Mouse (Mus musculus) forebrain, embryonic 13.5 days (tissue): ENCODE measurements around the gene Dvl2. TPM values are rescaled to one million over a fixed set of nuclear protein-coding genes. Genes with fewer than 3 reads are reported as not detected.
"Not testable (repeated sequence)": the region's sequence is repeated elsewhere in the genome, so short reads cannot be mapped to it uniquely, and the experiment has no call there.

Experiments
- ATAC-seq: fragments of 200-750 bp; cut with Nextera tagmentation; 2 replicates; pipeline ENCODE4 v1.8.0; 2017
- H3K27ac ChIP-seq: fragments of 300-500 bp; sonication (generic); 2 replicates; pipeline ENCODE4 v1.5.1; 2015; ENCODE audit warnings: inconsistent platforms, mild to moderate bottlenecking, moderate library complexity
- H3K27me3 ChIP-seq: fragments of 300-500 bp; sonication (generic); 2 replicates; pipeline ENCODE4 v1.6.1; 2015; ENCODE audit warnings: mild to moderate bottlenecking, inconsistent platforms
- H3K36me3 ChIP-seq: fragments of 300-500 bp; sonication (generic); 2 replicates; pipeline ENCODE4 v1.6.1; 2015; ENCODE audit warnings: mild to moderate bottlenecking, inconsistent platforms; ENCODE audit not compliant: poor library complexity, severe bottlenecking
- H3K4me1 ChIP-seq: fragments of 300-500 bp; sonication (generic); 2 replicates; pipeline ENCODE4 v1.6.1; 2015; ENCODE audit warnings: inconsistent platforms
- H3K4me2 ChIP-seq: fragments of 300-500 bp; sonication (generic); 2 replicates; pipeline ENCODE4 v1.6.1; 2015; ENCODE audit warnings: inconsistent platforms, mild to moderate bottlenecking, moderate library complexity
- H3K4me3 ChIP-seq: fragments of 300-500 bp; sonication (generic); 2 replicates; pipeline ENCODE4 v1.5.1; 2015; ENCODE audit warnings: mild to moderate bottlenecking, inconsistent platforms
- H3K9ac ChIP-seq: fragments of 300-500 bp; sonication (generic); 2 replicates; pipeline ENCODE4 v1.6.1; 2015; ENCODE audit warnings: mild to moderate bottlenecking, inconsistent platforms
- H3K9me3 ChIP-seq: fragments of 300-500 bp; sonication (generic); replicated peaks from 2 replicates; pipeline ENCODE4 v1.6.1; 2016; ENCODE audit warnings: inconsistent platforms
- WGBS: fragments of 180-500 bp; shearing (Covaris S2); methylation state at CpG from one replicate; pipeline ENCODE4 v1.1.7; 2015; 5-methylcytosine and 5-hydroxymethylcytosine counted together
- polyA plus RNA-seq: library from polyadenylated mRNA; unstranded; fragments of >200 nt; fragmentation: Nextera tagmentation; extraction: Ambion mirVana; gene quantifications from 2 replicates; pipeline ENCODE4 v1.2.1, GENCODE M21; 2015

The Dvl2 gene
- polyA plus RNA-seq: 31.8 and 35.4 TPM in 2 replicates

- WGBS: under 1% methylated on average over 48 of the region's 48 CpGs
- peak; percentile 67 for ATAC-seq
- peaks cover 53% of the 10 kb centered on the region for H3K4me1 ChIP-seq
- H3K4me3 ChIP-seq: peak within 1 kb of the TSS; percentile 69
- peak within 1 kb of the TSS; percentile 86 for H3K9ac ChIP-seq
- H3K27ac ChIP-seq: peak within 1 kb of the TSS; percentile 95
- peaks cover 38% of the 10 kb centered on the region for H3K36me3 ChIP-seq
- H3K27me3 ChIP-seq: no peaks in the 10 kb centered on the region
- peak within 1 kb of the TSS; percentile 88 for H3K4me2 ChIP-seq
- H3K9me3 ChIP-seq: no peaks in the 10 kb centered on the region
Observed at GRCm38 (mm10) chr11:70000396-70000898, at the start of gene Dvl2. Gene Dvl2, plus strand, starts transcription at chr11:70000595.

GRCm38 (mm10) chr11:69950807-69951459 lies 49.5 kb upstream of the Dvl2 start:
- Histone ChIP-seq H3K4me2 (no peak overlapping the region), H3K4me3 (no peak overlapping the region), H3K36me3 (no peaks in the 10 kb centered on the region), H3K27ac (no peak overlapping the region), H3K9ac (no peak overlapping the region), H3K27me3 (peaks cover 2% of the 10 kb centered on the region; the same call in 1 of the 2 replicates), H3K9me3 (no peaks in the 10 kb centered on the region), H3K4me1 (peaks cover 20% of the 10 kb centered on the region)
- 45% methylated on average over 4 of the region's 4 CpGs for WGBS
- no peak for ATAC-seq

- ATAC-seq: no peak
Observed at GRCm38 (mm10) chr11:69952274-69952673, 48.1 kb upstream of the Dvl2 start.

GRCm38 (mm10) chr11:69953267-69953915 lies 47.0 kb upstream of the Dvl2 start:
- Histone ChIP-seq H3K4me3 (no peak overlapping the region), H3K27ac (no peak overlapping the region), H3K4me2 (no peak overlapping the region), H3K9me3 (no peaks in the 10 kb centered on the region), H3K4me1 (peaks cover 5% of the 10 kb centered on the region), H3K36me3 (no peaks in the 10 kb centered on the region), H3K9ac (no peak overlapping the region), H3K27me3 (peaks cover 2% of the 10 kb centered on the region; the same call in 1 of the 2 replicates)
- 70% methylated on average over 11 of the region's 11 CpGs for WGBS
- no peak for ATAC-seq

More at GRCm38 (mm10) chr11:69952274-69952673, 48.1 kb upstream of the Dvl2 start:
- Histone ChIP-seq H3K9me3 (no peaks in the 10 kb centered on the region), H3K27me3 (peaks cover 2% of the 10 kb centered on the region; the same call in 1 of the 2 replicates), H3K4me2 (no peak overlapping the region), H3K4me3 (no peak overlapping the region), H3K4me1 (peaks cover 12% of the 10 kb centered on the region), H3K27ac (no peak overlapping the region), H3K36me3 (no peaks in the 10 kb centered on the region), H3K9ac (no peak overlapping the region)
- WGBS: 55% methylated on average over 1 of the region's 1 CpGs

DNA sequence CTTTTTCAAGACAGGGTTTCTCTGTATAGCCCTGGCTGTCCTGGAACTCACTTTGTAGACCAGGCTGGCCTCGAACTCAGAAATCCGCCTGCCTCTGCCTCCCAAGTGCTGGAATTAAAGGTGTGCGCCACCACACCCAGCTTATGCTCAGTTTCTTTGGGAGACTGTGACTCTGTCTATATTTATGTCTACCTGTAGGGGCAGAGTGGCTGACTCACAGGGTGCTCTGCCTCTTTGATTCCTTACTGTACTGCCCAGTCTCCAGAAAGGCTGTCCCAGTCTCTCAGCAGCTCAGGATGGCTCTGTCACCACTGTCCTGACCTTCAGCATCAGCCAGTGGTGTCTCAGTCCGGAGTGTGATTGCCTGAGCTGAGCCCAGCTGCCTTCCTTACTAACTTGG lies 44.8 kb upstream of the Dvl2 start:
- not testable (repeated sequence) for H3K27me3 ChIP-seq, ATAC-seq, H3K27ac ChIP-seq, H3K9ac ChIP-seq, H3K4me2 ChIP-seq, H3K4me3 ChIP-seq, H3K36me3 ChIP-seq, H3K9me3 ChIP-seq, H3K4me1 ChIP-seq
- 83% methylated on average over 4 of the region's 4 CpGs for WGBS

- H3K9me3 ChIP-seq: no peaks in the 10 kb centered on the region
- ATAC-seq: no peak
- H3K4me2 ChIP-seq: no peak overlapping the region
- peaks cover 11% of the 10 kb centered on the region for H3K27me3 ChIP-seq
- H3K36me3 ChIP-seq: no peaks in the 10 kb centered on the region
- H3K4me1 ChIP-seq: no peaks in the 10 kb centered on the region
- no peak overlapping the region for H3K9ac ChIP-seq
- no peak overlapping the region for H3K27ac ChIP-seq
- WGBS: 74% methylated on average over 1 of the region's 1 CpGs
- H3K4me3 ChIP-seq: no peak overlapping the region
Observed at GRCm38 (mm10) chr11:69956218-69956617, 44.2 kb upstream of the Dvl2 start.

DNA sequence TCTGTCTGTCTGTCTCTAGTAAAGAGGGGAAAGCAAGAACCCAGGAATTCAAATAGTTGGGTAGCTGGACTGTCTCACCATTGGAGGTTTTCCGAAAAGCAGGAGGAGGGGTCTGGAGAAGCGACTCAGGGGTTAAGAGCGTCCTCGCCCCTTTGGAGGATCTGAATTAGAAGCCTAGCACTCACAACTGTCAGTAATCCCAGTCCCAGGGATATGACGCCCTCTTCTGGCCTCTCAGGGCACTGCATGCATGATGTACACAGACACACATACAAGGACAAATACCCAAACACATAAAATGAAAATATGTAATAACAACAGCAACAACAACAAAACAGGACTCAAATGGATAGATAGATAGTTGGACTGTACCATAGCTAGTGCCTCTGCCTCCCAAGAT lies 39.8 kb upstream of the Dvl2 start:
- Histone ChIP-seq H3K9ac (no peak overlapping the region), H3K4me2 (no peak overlapping the region), H3K36me3 (no peaks in the 10 kb centered on the region), H3K27me3 (peaks cover 54% of the 10 kb centered on the region), H3K27ac (no peak overlapping the region), H3K4me1 (no peaks in the 10 kb centered on the region), H3K9me3 (no peaks in the 10 kb centered on the region), H3K4me3 (no peak overlapping the region)
- WGBS: 21% methylated on average over 5 of the region's 5 CpGs
- no peak for ATAC-seq

DNA sequence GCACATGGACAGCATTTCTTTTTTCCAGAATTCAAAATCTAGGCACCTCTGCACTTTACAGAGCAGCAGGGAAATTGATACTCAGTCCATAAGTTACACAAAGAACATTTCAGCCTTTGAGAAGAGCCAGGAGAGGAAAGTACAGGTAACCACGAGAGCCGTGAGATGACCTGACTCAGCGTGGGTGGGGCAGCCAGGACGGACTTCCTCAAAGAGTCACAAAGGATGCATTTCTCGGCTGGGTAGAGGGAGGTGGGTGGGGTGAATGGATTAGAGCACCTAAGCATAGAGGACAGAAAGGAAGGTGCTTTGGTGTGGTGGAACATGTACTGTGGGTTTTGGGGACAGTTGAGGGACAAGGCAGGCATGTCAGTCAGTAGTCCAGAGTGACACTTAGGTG lies 38.6 kb upstream of the Dvl2 start:
- ATAC-seq: no peak
- no peak overlapping the region for H3K27ac ChIP-seq
- peaks cover 10% of the 10 kb centered on the region for H3K4me1 ChIP-seq
- peaks cover 66% of the 10 kb centered on the region for H3K27me3 ChIP-seq
- H3K4me2 ChIP-seq: no peak overlapping the region
- H3K9me3 ChIP-seq: no peaks in the 10 kb centered on the region
- no peak overlapping the region for H3K9ac ChIP-seq
- no peaks in the 10 kb centered on the region for H3K36me3 ChIP-seq
- H3K4me3 ChIP-seq: no peak overlapping the region
- WGBS: 44% methylated on average over 5 of the region's 5 CpGs

GRCm38 (mm10) chr11:69964650-69965270 lies 35.6 kb upstream of the Dvl2 start, which contains the start of gene Cldn7:
Gene Cldn7, plus strand, starts transcription at chr11:69964779.
- WGBS: 10% methylated on average over 24 of the region's 24 CpGs
- Histone ChIP-seq H3K27ac (no peak within 1 kb of the TSS), H3K36me3 (peaks cover 20% of the 10 kb centered on the region), H3K27me3 (peaks cover 82% of the 10 kb centered on the region), H3K9ac (no peak within 1 kb of the TSS), H3K4me2 (peak within 1 kb of the TSS; percentile 23), H3K4me3 (peak within 1 kb of the TSS; percentile 9; the same call in 1 of the 2 replicates), H3K9me3 (no peaks in the 10 kb centered on the region), H3K4me1 (peaks cover 10% of the 10 kb centered on the region)
- no peak for ATAC-seq

DNA sequence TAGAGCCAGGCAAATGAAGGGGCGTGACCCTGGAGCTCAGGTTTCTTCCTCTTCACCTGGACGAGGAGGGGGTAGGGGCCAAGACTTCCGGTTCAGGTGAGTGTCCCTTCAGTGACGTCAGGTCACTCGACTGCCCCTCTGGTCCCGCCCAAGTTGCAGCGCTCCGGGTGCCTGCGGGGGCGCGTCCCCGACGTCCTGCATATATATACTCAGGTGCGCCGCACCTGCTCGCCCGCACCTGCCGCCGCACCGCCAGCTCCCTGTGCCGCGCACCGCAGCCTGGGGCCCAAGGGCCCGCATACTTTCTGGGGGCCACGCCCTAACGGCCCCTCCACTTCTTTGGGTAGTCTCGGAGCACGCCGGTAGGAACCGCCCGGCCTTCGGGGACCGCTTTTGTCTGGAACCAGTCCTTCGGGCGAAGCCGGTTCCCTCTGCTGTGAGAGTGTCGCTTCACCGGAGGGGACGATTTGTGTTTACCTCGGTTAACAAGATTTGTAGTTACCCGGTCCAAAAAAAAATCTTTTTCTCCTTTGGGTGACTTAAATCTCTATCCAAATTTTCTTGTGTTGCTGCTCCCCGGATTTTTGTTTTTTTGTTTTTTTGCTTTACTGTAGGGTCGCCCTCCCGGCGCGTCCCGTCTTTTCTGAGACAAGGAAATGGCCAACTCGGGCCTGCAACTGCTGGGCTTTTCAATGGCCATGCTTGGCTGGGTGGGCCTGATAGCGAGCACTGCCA lies 35.0 kb upstream of the Dvl2 start:
- Histone ChIP-seq H3K27me3 (peaks cover 82% of the 10 kb centered on the region), H3K9ac (no peak overlapping the region), H3K36me3 (peaks cover 27% of the 10 kb centered on the region), H3K27ac (no peak overlapping the region), H3K4me3 (peak overlapping the region; percentile 31), H3K4me1 (peaks cover 10% of the 10 kb centered on the region), H3K4me2 (peak overlapping the region; percentile 52), H3K9me3 (no peaks in the 10 kb centered on the region)
- no peak for ATAC-seq
- 3% methylated on average over 49 of the region's 49 CpGs for WGBS

DNA sequence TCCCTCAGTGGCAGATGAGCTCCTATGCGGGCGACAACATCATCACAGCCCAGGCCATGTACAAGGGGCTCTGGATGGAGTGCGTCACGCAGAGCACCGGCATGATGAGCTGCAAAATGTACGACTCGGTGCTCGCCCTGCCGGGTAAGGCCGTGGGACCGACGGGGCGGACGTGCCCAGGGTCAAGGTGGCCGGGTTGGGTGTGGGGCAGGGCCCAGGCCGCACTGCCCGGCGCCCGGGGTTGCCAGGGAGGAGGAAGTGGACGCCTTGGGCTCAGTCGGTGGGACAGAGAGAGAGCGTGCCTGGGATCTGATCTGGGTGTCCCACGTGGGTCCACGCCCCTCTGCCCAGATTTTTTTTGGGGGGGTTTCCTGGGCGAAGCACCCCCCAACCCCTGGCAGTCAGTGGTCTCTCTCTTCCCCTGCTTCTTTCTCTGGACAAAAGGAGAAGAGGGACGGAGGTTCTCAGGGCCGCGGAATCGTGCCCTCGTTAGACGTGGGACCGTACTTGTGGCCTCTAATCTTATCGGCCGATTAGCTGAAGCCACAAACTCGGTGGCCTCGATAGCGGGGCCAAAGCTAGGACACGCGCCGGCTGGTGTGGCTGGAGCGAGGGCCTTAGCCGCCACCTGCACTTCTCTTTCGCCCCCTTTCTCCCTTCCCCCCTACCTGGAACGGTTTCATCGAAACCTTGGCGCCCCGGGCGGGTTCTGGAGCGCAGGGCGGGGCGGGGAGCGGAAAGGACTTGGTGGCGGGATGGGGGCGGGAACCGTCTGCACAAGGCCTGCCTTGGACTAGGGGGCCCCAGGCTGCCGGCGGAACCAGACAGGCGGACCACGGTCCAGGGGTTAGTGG lies 34.2 kb upstream of the Dvl2 start:
- Histone ChIP-seq H3K27me3 (peaks cover 74% of the 10 kb centered on the region), H3K9ac (peak overlapping the region; percentile 53), H3K9me3 (no peaks in the 10 kb centered on the region), H3K36me3 (peaks cover 30% of the 10 kb centered on the region), H3K4me1 (peaks cover 10% of the 10 kb centered on the region), H3K4me2 (peak overlapping the region; percentile 52), H3K27ac (no peak overlapping the region), H3K4me3 (peak overlapping the region; percentile 31)
- ATAC-seq: no peak
- 1% methylated on average over 55 of the region's 59 CpGs for WGBS
